Mouse (Mus musculus) liver, postnatal 0 days (tissue): ENCODE results near the gene Rpp40.

Experiments
- CTCF ChIP-seq: sonication (generic); IDR thresholded peaks from 2 replicates; pipeline ENCODE4 v1.5.1; 2016; ENCODE audit warnings: antibody characterized with exemption, low read depth
- EP300 ChIP-seq: IDR thresholded peaks from 2 replicates; pipeline ENCODE4 v1.6.1; 2016; ENCODE audit warnings: antibody characterized with exemption, low read depth, mild to moderate bottlenecking

DNA sequence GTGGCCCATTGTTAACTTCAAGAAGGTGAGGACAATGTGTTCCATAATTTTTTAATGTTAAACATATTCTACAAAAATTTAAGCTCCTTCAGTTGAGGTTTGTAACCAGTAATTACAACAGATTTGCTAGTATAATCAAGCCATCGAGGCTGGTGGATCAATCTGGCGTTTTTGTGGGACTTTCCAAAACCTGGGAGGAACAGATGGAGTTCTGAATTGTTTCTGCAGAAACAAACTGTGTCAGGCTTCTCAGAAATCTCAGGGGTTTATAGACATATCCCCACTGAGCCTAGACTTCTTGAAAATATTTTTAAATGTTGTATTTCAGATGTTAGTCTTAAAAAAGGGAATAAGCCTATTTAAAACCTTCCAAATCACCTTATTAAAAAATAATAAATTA, 31.8 kb upstream of the Rpp40 start:
- no peak for TF ChIP-seq CTCF
- TF ChIP-seq EP300 = no peak
